Mouse (Mus musculus) hindbrain, embryonic 16.5 days (tissue): ENCODE measurements around the gene Prss8. TPM values are rescaled to one million over a fixed set of nuclear protein-coding genes. Genes with fewer than 3 reads are reported as not detected.

Source experiments
- ATAC-seq: fragments of 200-750 bp; cut with Nextera tagmentation; 2 replicates; pipeline ENCODE4 v1.8.0; 2017; ENCODE audit warnings: moderate TSS enrichment, moderate library complexity
- H3K27ac ChIP-seq: fragments of 300-500 bp; sonication (generic); 2 replicates; pipeline ENCODE4 v1.5.1; 2014; ENCODE audit warnings: low read depth, mild to moderate bottlenecking, control low read depth, low read length, moderate library complexity
- H3K27me3 ChIP-seq: fragments of 300-500 bp; sonication (generic); replicated peaks from 2 replicates; pipeline ENCODE4 v1.6.1; 2014; ENCODE audit warnings: low read length; ENCODE audit not compliant: control insufficient read depth, insufficient read depth
- H3K36me3 ChIP-seq: fragments of 300-500 bp; sonication (generic); 2 replicates; pipeline ENCODE4 v1.6.1; 2014; ENCODE audit warnings: mild to moderate bottlenecking, low read length, moderate library complexity, mixed read lengths; ENCODE audit not compliant: control insufficient read depth, insufficient read depth
- H3K4me1 ChIP-seq: fragments of 300-500 bp; sonication (generic); 2 replicates; pipeline ENCODE4 v1.6.1; 2014; ENCODE audit warnings: low read depth, low read length; ENCODE audit not compliant: control insufficient read depth, insufficient read depth
- H3K4me2 ChIP-seq: fragments of 300-500 bp; sonication (generic); 2 replicates; pipeline ENCODE4 v1.6.1; 2014; ENCODE audit warnings: mild to moderate bottlenecking, low read length, control low read depth, moderate library complexity
- H3K4me3 ChIP-seq: fragments of 300-500 bp; sonication (generic); 2 replicates; pipeline ENCODE4 v1.5.1; 2014; ENCODE audit warnings: mild to moderate bottlenecking, low read length, control low read depth, moderate library complexity
- H3K9ac ChIP-seq: fragments of 300-500 bp; sonication (generic); 2 replicates; pipeline ENCODE4 v1.6.1; 2014; ENCODE audit warnings: low read depth, mild to moderate bottlenecking, control low read depth, low read length, moderate library complexity
- H3K9me3 ChIP-seq: fragments of 300-500 bp; sonication (generic); 2 replicates; pipeline ENCODE4 v1.6.1; 2014; ENCODE audit warnings: mild to moderate bottlenecking, low read length, moderate library complexity; ENCODE audit not compliant: control insufficient read depth
- WGBS: fragments of 180-500 bp; shearing (Covaris S2); extraction: QIAGEN DNeasy Blood & Tissue Kit; methylation state at CpG from one replicate; pipeline ENCODE4 v1.1.7; 2014; 5-methylcytosine and 5-hydroxymethylcytosine counted together
- polyA plus RNA-seq: library from polyadenylated mRNA; unstranded; fragments of >200 nt; fragmentation: Nextera tagmentation; extraction: Ambion mirVana; gene quantifications from 2 replicates; pipeline ENCODE4 v1.2.1, GENCODE M21; 2015

Gene Prss8
- polyA plus RNA-seq, 1 experiment from 2014 or later: 0.50 TPM

DNA sequence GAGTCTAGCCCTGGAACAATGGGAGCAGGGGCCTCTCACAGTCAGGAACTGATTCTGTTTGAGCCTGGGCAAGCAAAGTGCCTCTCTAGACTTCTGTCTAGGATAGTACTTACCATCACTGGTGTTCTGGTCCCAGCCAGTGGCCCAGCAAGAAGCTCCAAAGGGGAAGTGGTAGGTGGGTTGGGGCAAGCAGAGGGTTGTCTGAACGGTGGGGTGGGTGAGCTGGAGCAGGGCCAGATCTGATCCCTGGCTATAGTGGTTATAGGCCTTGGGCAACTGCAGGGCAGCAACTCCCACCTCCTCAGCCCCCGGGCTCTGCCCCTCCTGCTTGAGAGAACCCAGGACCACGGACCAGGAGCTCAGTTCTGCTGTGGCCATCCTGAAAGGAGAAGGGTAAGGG is 41.1 kb downstream of the Prss8 start:
- Histone ChIP-seq H3K4me3 (no peak overlapping the region), H3K36me3 (peaks cover 35% of the 10 kb centered on the region)
- WGBS: 82% methylated on average over 3 of the region's 3 CpGs

DNA sequence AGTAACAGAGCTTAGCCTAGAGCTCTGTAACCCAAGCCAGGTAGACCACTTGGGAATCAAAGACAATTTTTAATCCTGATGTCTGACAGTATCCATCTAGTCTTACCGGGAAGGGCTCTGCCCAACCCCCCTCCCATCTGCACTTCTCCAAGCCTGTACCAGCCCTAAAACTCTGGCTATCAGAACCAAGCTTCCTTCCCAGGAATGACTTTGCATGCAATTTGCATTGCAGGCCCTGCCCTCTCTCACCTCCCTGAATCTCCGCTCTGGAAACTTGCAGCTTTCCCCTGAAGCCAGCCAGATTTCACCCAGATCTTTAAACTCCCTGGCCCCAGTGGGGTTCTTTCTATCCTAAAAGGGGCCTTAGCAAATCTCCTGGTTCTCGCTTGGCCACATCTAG is 42.1 kb downstream of the Prss8 start:
- H3K27me3 ChIP-seq: no peaks in the 10 kb centered on the region
- ATAC-seq: no peak
- 85% methylated on average over 3 of the region's 3 CpGs for WGBS

More for the DNA sequence above, 41.1 kb downstream of the Prss8 start:
- H3K4me1 ChIP-seq: peaks cover 5% of the 10 kb centered on the region
- no peak overlapping the region for H3K27ac ChIP-seq
- H3K27me3 ChIP-seq: no peaks in the 10 kb centered on the region
- no peaks in the 10 kb centered on the region for H3K9me3 ChIP-seq
- no peak for ATAC-seq
- no peak overlapping the region for H3K9ac ChIP-seq
- H3K4me2 ChIP-seq: no peak overlapping the region

GRCm38 (mm10) chr7:127887191-127887590 is 42.7 kb downstream of the Prss8 start:
- Histone ChIP-seq H3K4me1 (peaks cover 8% of the 10 kb centered on the region), H3K9me3 (no peaks in the 10 kb centered on the region), H3K27me3 (no peaks in the 10 kb centered on the region), H3K4me3 (no peak overlapping the region), H3K27ac (no peak overlapping the region), H3K36me3 (peaks cover 46% of the 10 kb centered on the region), H3K4me2 (no peak overlapping the region), H3K9ac (no peak overlapping the region)
- no peak for ATAC-seq
- 87% methylated on average over 8 of the region's 8 CpGs for WGBS

More for the DNA sequence above, 42.1 kb downstream of the Prss8 start:
- Histone ChIP-seq H3K9ac (no peak overlapping the region), H3K36me3 (peaks cover 43% of the 10 kb centered on the region), H3K4me1 (peaks cover 8% of the 10 kb centered on the region), H3K27ac (no peak overlapping the region), H3K9me3 (no peaks in the 10 kb centered on the region), H3K4me2 (no peak overlapping the region), H3K4me3 (no peak overlapping the region)

- Histone ChIP-seq H3K27ac (no peak overlapping the region), H3K4me1 (peaks cover 8% of the 10 kb centered on the region), H3K27me3 (no peaks in the 10 kb centered on the region), H3K36me3 (peaks cover 52% of the 10 kb centered on the region), H3K9ac (no peak overlapping the region), H3K4me2 (no peak overlapping the region), H3K4me3 (no peak overlapping the region), H3K9me3 (no peaks in the 10 kb centered on the region)
- ATAC-seq: no peak
- 92% methylated on average over 6 of the region's 6 CpGs for WGBS
Measured at GRCm38 (mm10) chr7:127886551-127886950, 43.4 kb downstream of the Prss8 start.

GRCm38 (mm10) chr7:127885951-127886350 is 44.0 kb downstream of the Prss8 start:
- Histone ChIP-seq H3K4me3 (no peak overlapping the region), H3K36me3 (peaks cover 58% of the 10 kb centered on the region), H3K4me2 (no peak overlapping the region), H3K27ac (no peak overlapping the region), H3K4me1 (peaks cover 8% of the 10 kb centered on the region), H3K27me3 (no peaks in the 10 kb centered on the region), H3K9ac (no peak overlapping the region), H3K9me3 (no peaks in the 10 kb centered on the region)
- no peak for ATAC-seq
- WGBS: 68% methylated on average over 6 of the region's 6 CpGs

DNA sequence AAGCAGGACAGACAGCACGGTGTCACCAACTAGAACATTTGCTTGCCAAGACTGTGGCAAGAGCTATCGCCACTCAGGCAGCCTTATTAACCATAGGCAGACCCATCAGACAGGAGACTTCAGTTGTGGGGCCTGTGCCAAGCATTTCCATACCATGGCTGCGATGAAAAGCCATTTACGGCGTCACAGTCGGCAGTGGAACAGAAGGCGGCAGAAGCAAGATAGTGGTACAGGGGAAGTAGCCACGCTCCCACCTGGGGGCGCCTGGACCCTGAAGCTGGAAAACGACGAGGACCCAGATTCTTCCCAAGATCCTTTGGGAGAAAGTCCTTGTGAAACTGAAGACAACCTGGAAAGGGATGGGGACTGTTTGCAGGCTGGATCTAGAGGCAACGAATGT is 49.5 kb downstream of the Prss8 start:
- H3K27me3 ChIP-seq: no peaks in the 10 kb centered on the region
- H3K36me3 ChIP-seq: peaks cover 55% of the 10 kb centered on the region
- 91% methylated on average over 12 of the region's 12 CpGs for WGBS
- no peak overlapping the region for H3K9ac ChIP-seq
- ATAC-seq: no peak
- H3K4me3 ChIP-seq: no peak overlapping the region
- H3K27ac ChIP-seq: no peak overlapping the region
- no peak overlapping the region for H3K4me2 ChIP-seq
- peaks cover 16% of the 10 kb centered on the region for H3K4me1 ChIP-seq
- no peaks in the 10 kb centered on the region for H3K9me3 ChIP-seq

- ATAC-seq: no peak
- peaks cover 20% of the 10 kb centered on the region for H3K4me1 ChIP-seq
- no peaks in the 10 kb centered on the region for H3K27me3 ChIP-seq
- H3K9ac ChIP-seq: no peak overlapping the region
- WGBS: 98% methylated on average over 9 of the region's 9 CpGs
- no peak overlapping the region for H3K27ac ChIP-seq
- peaks cover 51% of the 10 kb centered on the region for H3K36me3 ChIP-seq
- no peak overlapping the region for H3K4me2 ChIP-seq
- no peaks in the 10 kb centered on the region for H3K9me3 ChIP-seq
- H3K4me3 ChIP-seq: no peak overlapping the region
Measured at GRCm38 (mm10) chr7:127879301-127879700, 50.6 kb downstream of the Prss8 start.

GRCm38 (mm10) chr7:127876467-127877348 is 53.2 kb downstream of the Prss8 start, which contains the start of gene Zfp668:
Gene Zfp668 (minus strand): TSS chr7:127876828.
- Histone ChIP-seq H3K4me1 (peaks cover 27% of the 10 kb centered on the region), H3K4me2 (peak within 1 kb of the TSS; percentile 76), H3K9ac (peak within 1 kb of the TSS; percentile 94), H3K4me3 (peak within 1 kb of the TSS; percentile 83), H3K9me3 (no peaks in the 10 kb centered on the region), H3K27me3 (no peaks in the 10 kb centered on the region), H3K36me3 (peaks cover 31% of the 10 kb centered on the region), H3K27ac (peak within 1 kb of the TSS; percentile 98)
- peak; percentile 67 for ATAC-seq
- under 1% methylated on average over 58 of the region's 60 CpGs for WGBS

DNA sequence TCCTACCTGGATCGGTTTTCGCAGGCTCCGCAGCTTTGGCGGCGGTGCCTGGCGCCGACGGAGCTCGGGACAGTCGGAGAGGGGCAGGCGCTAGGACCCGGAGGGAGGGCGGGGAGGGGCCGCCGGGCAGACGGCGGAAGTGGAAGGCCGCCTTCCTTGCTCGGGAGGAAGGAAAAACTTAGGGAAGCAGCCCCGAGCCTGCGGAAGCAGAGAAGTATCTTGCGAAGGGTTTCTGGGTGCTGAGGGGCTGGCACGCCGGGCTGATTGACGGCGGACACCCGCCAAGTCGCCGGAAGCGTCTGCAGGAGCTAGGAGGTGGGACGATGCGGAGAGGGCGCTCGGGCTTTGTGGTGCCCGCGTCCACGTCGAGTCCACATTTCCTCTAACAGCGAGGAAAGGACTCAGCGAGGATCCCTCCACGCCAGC is 53.9 kb downstream of the Prss8 start, which contains the start of gene Zfp646:
Gene Zfp646 (plus strand): TSS at position 181 of the 426 bp plus-strand sequence.
- Histone ChIP-seq H3K27me3 (no peaks in the 10 kb centered on the region), H3K9ac (peak within 1 kb of the TSS; percentile 94), H3K9me3 (no peaks in the 10 kb centered on the region), H3K4me1 (peaks cover 27% of the 10 kb centered on the region), H3K36me3 (peaks cover 25% of the 10 kb centered on the region), H3K27ac (peak within 1 kb of the TSS; percentile 98), H3K4me3 (peak within 1 kb of the TSS; percentile 83), H3K4me2 (peak within 1 kb of the TSS; percentile 76)
- WGBS: 2% methylated on average over 40 of the region's 41 CpGs
- peak; percentile 89 for ATAC-seq
